Mouse (Mus musculus) midbrain, embryonic 16.5 days (tissue): ENCODE results near the gene Ikzf1. TPM values are rescaled to one million over a fixed set of nuclear protein-coding genes. Genes with fewer than 3 reads are reported as not detected.

Experiments used
- ATAC-seq: fragments of 200-750 bp; cut with Nextera tagmentation; 2 replicates; pipeline ENCODE4 v1.8.0; 2017; ENCODE audit warnings: moderate TSS enrichment
- H3K27ac ChIP-seq: fragments of 300-500 bp; sonication (generic); 2 replicates; pipeline ENCODE4 v1.5.1; 2014; ENCODE audit warnings: mild to moderate bottlenecking, low read length, mixed read lengths
- H3K27me3 ChIP-seq: fragments of 300-500 bp; sonication (generic); 2 replicates; pipeline ENCODE4 v1.6.1; 2014; ENCODE audit warnings: low read depth, low read length, mixed read lengths; ENCODE audit not compliant: control insufficient read depth, insufficient read depth
- H3K36me3 ChIP-seq: fragments of 300-500 bp; sonication (generic); 2 replicates; pipeline ENCODE4 v1.6.1; 2014; ENCODE audit warnings: mild to moderate bottlenecking, low read length, moderate library complexity, mixed read lengths; ENCODE audit not compliant: control insufficient read depth, insufficient read depth
- H3K4me1 ChIP-seq: fragments of 300-500 bp; sonication (generic); 2 replicates; pipeline ENCODE4 v1.6.1; 2014; ENCODE audit warnings: mild to moderate bottlenecking, low read length, mixed read lengths; ENCODE audit not compliant: control insufficient read depth, insufficient read depth
- H3K4me2 ChIP-seq: fragments of 300-500 bp; sonication (generic); 2 replicates; pipeline ENCODE4 v1.6.1; 2014; ENCODE audit warnings: mild to moderate bottlenecking, low read length, mixed read lengths
- H3K4me3 ChIP-seq: fragments of 300-500 bp; sonication (generic); 2 replicates; pipeline ENCODE4 v1.5.1; 2014; ENCODE audit warnings: low read depth, mild to moderate bottlenecking, low read length, moderate library complexity, mixed read lengths
- H3K9ac ChIP-seq: fragments of 300-500 bp; sonication (generic); 2 replicates; pipeline ENCODE4 v1.6.1; 2014; ENCODE audit warnings: low read depth, low read length, mixed read lengths
- H3K9me3 ChIP-seq: fragments of 300-500 bp; sonication (generic); replicated peaks from 2 replicates; pipeline ENCODE4 v1.6.1; 2014; ENCODE audit warnings: mild to moderate bottlenecking, low read length, mixed read lengths; ENCODE audit not compliant: control insufficient read depth, poor library complexity, severe bottlenecking
- WGBS: fragments of 180-500 bp; shearing (Covaris S2); extraction: QIAGEN DNeasy Blood & Tissue Kit; methylation state at CpG from one replicate; pipeline ENCODE4 v1.1.7; 2014; 5-methylcytosine and 5-hydroxymethylcytosine counted together
- polyA plus RNA-seq: library from polyadenylated mRNA; unstranded; fragments of >200 nt; fragmentation: Nextera tagmentation; extraction: Ambion mirVana; gene quantifications from 2 replicates; pipeline ENCODE4 v1.2.1, GENCODE M21; 2015

The Ikzf1 gene
- polyA plus RNA-seq, 1 experiment from 2014 or later = 1.4 TPM

DNA sequence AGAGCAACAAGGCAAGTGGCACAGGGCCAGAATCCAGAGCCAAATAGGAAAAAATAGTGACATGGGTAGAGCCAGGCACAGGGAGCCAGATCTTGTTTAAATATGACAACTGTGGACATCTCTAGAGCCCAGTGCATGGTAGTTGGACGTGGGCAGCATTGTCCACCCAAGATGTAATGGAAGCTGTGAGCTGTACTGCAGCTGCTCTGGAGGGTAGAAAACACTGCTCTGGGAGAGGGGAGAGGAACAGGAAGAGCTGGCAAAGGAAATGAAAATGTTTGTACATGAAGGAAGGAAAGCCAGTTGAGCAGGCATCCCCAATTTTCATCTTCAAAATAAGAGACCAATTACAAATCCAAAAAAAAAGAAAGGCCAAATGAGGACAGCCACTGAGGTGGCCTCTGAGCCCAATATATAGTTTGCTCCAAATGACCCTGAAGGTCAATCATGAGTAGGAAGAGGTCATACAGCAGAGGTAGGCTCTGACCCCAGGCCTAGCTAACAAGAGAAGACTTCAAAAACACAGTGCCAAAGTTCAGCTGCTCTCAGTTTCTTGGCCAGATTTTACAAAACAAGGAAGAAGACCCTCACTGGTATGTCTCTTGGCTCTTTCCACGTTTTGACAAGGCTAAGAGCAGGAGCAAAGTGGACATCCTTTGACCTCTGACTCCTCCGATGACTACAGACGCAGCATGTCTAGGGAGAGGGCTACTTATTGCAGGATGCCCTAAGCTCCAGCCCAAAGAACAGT, 91.4 kb downstream of the Ikzf1 start:
- no peak overlapping the region for H3K4me3 ChIP-seq
- no peak for ATAC-seq

DNA sequence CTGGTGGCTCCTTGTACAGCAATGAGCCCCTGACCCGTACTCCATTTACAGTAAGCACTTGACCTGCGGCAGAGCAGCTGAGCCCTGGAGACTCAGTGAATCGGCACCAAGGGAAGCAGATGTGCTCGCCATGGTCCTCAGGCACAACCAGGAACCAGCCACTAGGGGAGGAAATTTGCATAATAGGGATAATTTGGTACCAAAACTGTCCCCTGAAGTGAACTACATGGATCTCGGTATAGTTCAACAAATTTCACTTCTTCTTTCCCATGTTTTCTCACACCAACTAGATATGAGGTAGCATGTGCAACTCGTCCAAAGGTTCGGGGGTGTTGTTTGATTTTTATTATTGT, 92.0 kb downstream of the Ikzf1 start:
- no peak overlapping the region for H3K4me3 ChIP-seq
- no peak overlapping the region for H3K27ac ChIP-seq
- WGBS = 88% methylated on average over 7 of the region's 7 CpGs
- ATAC-seq = no peak
- no peaks in the 10 kb centered on the region for H3K4me1 ChIP-seq
- H3K9ac ChIP-seq = no peak overlapping the region
- no peaks in the 10 kb centered on the region for H3K9me3 ChIP-seq
- H3K36me3 ChIP-seq = no peaks in the 10 kb centered on the region
- H3K4me2 ChIP-seq = no peak overlapping the region
- no peaks in the 10 kb centered on the region for H3K27me3 ChIP-seq

More for the DNA sequence above, 91.4 kb downstream of the Ikzf1 start:
- Histone ChIP-seq H3K27me3 (no peaks in the 10 kb centered on the region), H3K4me1 (no peaks in the 10 kb centered on the region), H3K9ac (no peak overlapping the region), H3K9me3 (no peaks in the 10 kb centered on the region), H3K36me3 (no peaks in the 10 kb centered on the region), H3K4me2 (no peak overlapping the region), H3K27ac (no peak overlapping the region)
- 74% methylated on average over 4 of the region's 4 CpGs for WGBS

DNA sequence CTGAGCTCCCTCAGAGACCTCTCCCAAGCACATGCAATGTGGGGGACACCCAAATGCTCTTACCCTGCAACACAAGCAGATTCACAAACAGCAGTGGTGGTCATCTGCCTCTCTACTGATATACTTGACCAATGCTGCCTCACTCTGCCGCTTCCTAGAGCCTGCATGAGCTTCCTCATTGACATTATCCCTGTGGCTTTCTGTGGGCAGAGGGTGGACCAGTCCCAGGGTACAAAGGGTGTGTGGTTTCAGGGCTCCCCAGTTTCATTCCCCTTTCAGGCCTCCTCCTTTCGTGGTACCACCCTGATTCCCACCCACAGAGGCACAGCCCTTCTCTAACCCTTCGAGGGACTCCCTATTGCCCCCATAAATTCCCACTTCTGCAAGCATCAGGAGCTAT, 92.4 kb downstream of the Ikzf1 start:
- ATAC-seq = no peak
- Histone ChIP-seq H3K27ac (no peak overlapping the region), H3K27me3 (no peaks in the 10 kb centered on the region), H3K4me1 (no peaks in the 10 kb centered on the region), H3K9me3 (no peaks in the 10 kb centered on the region), H3K4me2 (no peak overlapping the region), H3K9ac (no peak overlapping the region), H3K4me3 (no peak overlapping the region), H3K36me3 (no peaks in the 10 kb centered on the region)
- 74% methylated on average over 3 of the region's 3 CpGs for WGBS

DNA sequence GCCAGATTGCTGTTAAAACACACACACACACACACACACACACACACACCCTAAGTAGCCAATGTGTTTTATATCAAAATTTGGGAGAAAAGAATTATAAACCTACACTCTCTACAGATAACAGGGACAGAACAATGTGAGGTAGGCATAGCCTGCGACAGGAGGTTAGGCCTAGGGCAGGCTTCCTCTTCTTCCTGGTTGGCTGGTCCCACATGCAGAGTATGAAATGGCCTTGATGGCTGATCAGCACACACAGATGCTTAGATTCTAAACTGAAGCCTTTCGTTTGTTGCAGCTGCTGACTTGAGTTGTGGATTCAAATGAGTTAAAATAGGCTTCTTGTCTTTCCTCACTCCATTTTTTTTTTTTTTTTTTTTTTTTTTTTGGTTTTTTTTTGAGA, 93.0 kb downstream of the Ikzf1 start:
- H3K9ac ChIP-seq = no peak overlapping the region
- ATAC-seq = no peak
- no peaks in the 10 kb centered on the region for H3K4me1 ChIP-seq
- H3K27ac ChIP-seq = no peak overlapping the region
- no peak overlapping the region for H3K4me2 ChIP-seq
- no peaks in the 10 kb centered on the region for H3K27me3 ChIP-seq
- no peaks in the 10 kb centered on the region for H3K36me3 ChIP-seq
- no peaks in the 10 kb centered on the region for H3K9me3 ChIP-seq
- WGBS = 90% methylated on average over 2 of the region's 2 CpGs
- no peak overlapping the region for H3K4me3 ChIP-seq

- H3K9ac ChIP-seq = no peak overlapping the region
- no peak overlapping the region for H3K4me2 ChIP-seq
- H3K9me3 ChIP-seq = no peaks in the 10 kb centered on the region
- WGBS = 96% methylated on average over 6 of the region's 6 CpGs
- ATAC-seq = no peak
- H3K27me3 ChIP-seq = no peaks in the 10 kb centered on the region
- H3K36me3 ChIP-seq = no peaks in the 10 kb centered on the region
- no peak overlapping the region for H3K27ac ChIP-seq
- H3K4me1 ChIP-seq = no peaks in the 10 kb centered on the region
- H3K4me3 ChIP-seq = no peak overlapping the region
Observed at GRCm38 (mm10) chr11:11778345-11778744, 93.5 kb downstream of the Ikzf1 start.

- ATAC-seq = no peak
- Histone ChIP-seq H3K9ac (no peak overlapping the region), H3K4me1 (no peaks in the 10 kb centered on the region), H3K27ac (no peak overlapping the region), H3K27me3 (no peaks in the 10 kb centered on the region), H3K36me3 (no peaks in the 10 kb centered on the region), H3K4me3 (no peak overlapping the region), H3K9me3 (no peaks in the 10 kb centered on the region), H3K4me2 (no peak overlapping the region)
- WGBS = 84% methylated on average over 8 of the region's 8 CpGs
Observed at GRCm38 (mm10) chr11:11781728-11782127, 96.9 kb downstream of the Ikzf1 start.

DNA sequence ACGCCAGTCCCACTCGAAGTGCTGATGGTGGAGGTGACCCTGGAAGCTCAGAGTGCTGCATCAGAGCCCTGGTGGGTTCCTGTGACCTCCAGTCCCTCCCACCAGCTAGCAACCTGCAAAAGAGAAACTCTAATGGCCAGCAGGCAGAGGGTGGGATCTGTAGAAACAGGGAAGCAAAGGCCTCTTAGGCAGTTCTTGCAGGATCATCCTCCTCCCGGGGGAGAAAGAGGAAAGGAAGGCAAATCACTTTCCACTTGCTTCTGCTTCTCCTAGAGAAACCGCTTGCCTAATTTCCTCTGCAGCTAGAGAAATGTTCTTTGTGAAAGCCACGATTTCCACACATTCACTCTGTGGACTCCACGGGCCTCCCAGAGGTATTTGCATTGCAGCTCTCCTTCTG, 100.7 kb downstream of the Ikzf1 start:
- WGBS = 67% methylated on average over 6 of the region's 6 CpGs
- Histone ChIP-seq H3K27me3 (no peaks in the 10 kb centered on the region), H3K9me3 (no peaks in the 10 kb centered on the region), H3K4me2 (no peak overlapping the region), H3K9ac (no peak overlapping the region), H3K27ac (no peak overlapping the region), H3K4me3 (no peak overlapping the region), H3K4me1 (no peaks in the 10 kb centered on the region), H3K36me3 (no peaks in the 10 kb centered on the region)
- no peak for ATAC-seq

DNA sequence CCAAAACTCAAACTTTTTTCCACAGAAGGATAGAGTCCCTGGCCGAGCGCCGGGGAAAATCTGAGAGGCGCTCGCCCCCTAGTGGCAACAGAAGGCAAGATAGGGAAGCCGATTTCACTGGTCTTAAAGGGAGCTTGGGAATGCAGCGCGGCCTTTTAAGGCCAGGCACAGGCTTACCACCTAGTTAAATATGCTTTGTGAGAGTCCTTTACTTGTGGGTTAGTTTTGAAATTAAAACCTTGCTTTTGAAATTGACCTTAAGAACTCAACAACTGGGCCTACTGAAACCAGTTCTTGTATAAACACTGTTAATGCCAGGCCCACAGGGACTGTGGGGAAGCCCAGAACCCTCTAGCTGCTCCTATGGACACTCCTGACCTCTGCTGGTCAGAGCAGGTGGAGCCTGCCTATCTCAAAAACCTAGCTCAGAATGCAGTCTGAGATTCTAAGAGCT, 103.7 kb downstream of the Ikzf1 start:
- ATAC-seq = peak; percentile 97
- Histone ChIP-seq H3K9me3 (no peaks in the 10 kb centered on the region), H3K4me1 (no peaks in the 10 kb centered on the region), H3K4me2 (no peak overlapping the region), H3K27ac (no peak overlapping the region), H3K27me3 (no peaks in the 10 kb centered on the region), H3K36me3 (no peaks in the 10 kb centered on the region), H3K4me3 (no peak overlapping the region), H3K9ac (no peak overlapping the region)
- WGBS = 1% methylated on average over 8 of the region's 8 CpGs

DNA sequence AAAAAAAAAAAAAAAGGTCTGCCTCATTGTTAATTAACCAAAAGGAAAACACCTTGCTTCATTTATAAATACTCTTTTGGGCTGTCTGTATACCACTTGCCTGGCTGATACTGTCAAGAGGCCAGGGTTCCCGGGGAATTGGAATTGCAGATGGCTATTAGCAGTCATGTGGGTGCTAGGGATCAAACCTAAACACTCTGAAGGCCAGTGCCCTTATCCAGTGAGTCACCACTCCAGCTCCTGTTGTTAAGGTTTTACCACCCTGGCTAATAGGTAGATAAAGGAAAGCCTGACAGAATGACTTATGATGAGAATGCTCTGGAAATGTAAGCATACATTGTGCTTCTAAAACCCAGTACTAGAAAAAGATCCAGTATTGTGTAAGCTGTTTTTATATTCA, 109.8 kb downstream of the Ikzf1 start:
- H3K4me1 ChIP-seq = no peaks in the 10 kb centered on the region
- no peaks in the 10 kb centered on the region for H3K9me3 ChIP-seq
- ATAC-seq = no peak
- WGBS = 94% methylated on average over 1 of the region's 1 CpGs
- H3K4me3 ChIP-seq = no peak overlapping the region
- H3K36me3 ChIP-seq = no peaks in the 10 kb centered on the region
- H3K27ac ChIP-seq = no peak overlapping the region
- H3K27me3 ChIP-seq = no peaks in the 10 kb centered on the region
- H3K4me2 ChIP-seq = no peak overlapping the region
- H3K9ac ChIP-seq = no peak overlapping the region
